Mouse (Mus musculus) left cerebral cortex, postnatal 4 days (tissue): Measurements from ENCODE around the gene Aldh1a7. TPM values are rescaled to one million over a fixed set of nuclear protein-coding genes. Genes with fewer than 3 reads are reported as not detected.

Source experiments
- DNase-seq: peaks from one replicate; pipeline ENCODE4 v3.0.0-alpha.2; 2022
- intact Hi-C: fragments of 180-260 bp; cut with DNase I; formaldehyde crosslinking; loops from one replicate; pipeline ENCODE4 v1.15.1; 2025
- total RNA-seq, 2 experiments: library from RNA; stranded (reverse); gene quantifications; 2 replicates each; pipeline ENCODE4 v1.2.3; 2021

Aldh1a7 gene
- total RNA-seq, 2 experiments from 2014 or later, result 1.2 to 1.3 TPM

DNA sequence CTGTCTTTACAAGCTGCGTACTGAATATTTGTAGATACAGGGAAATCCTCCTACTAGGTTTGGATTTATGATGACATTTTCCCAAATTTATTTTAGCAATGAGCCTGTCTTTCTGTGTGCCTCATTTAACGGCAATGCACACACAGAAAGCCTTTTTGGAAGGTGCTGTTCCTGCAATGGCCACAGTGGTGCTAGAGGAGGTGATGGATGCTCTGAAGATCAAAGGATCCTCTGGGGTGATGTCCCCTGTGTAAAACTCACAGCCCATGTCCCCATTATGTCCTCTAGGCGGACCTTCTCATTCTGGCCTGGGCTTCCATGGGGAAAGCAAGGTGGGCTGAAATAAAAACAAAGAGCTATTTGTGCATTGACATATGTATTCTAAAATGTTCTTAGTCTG is 83.0 kb downstream of the Aldh1a7 start:
- intact Hi-C loops, result no loop called here
- no peak for DNase-seq

Other genes with a start within 250 kb of the Aldh1a7 start
- 10 to 100 TPM in 1 of 2 experiments, 1 to 10 TPM in 1; 9.8 to 10.5 TPM for gene Aldh1a1, start 234.8 kb downstream of the Aldh1a7 start, total RNA-seq
- under 1 TPM in 1 of 2 experiments, not detected in 1; 0.28 TPM for gene Tmc1, start 226.6 kb upstream of the Aldh1a7 start, total RNA-seq